Mouse (Mus musculus): ENCODE measurements at regions not wholly inside any gene's neighbourhood (a gene's known extent, or its start where the extent isn't known, plus 50 kb on each side); places are given as distances from the start of the nearest gene placed in this dataset.

DNA sequence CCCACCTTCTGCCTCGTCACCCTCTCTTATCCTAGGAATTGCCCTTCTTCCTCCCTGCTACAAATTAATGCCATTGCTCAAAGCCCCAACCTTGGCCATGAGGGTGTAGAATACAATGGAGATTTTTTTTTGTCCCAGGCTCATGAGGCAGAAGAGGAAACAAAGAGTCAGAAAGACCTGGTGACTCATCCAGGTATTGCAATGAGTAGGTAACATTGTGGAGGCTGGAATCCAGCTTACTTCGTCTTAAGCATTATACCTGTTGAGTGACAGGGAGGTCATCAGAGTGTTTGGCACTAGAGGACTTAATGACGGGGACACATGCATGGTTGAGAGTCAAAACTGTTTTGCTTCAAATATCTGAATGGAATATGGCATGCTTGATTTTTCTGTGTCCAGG is 355.9 kb upstream of the 3110018I06Rik start:
- no peak for ATAC-seq
- Histone ChIP-seq H3K27me3 (ENCODE audit: control insufficient read depth, insufficient read depth, low read depth, low read length) (no peaks in the 10 kb centered on the region), H3K4me2 (ENCODE audit: low read length) (no peak overlapping the region), H3K4me3 (ENCODE audit: low read depth, low read length) (no peak overlapping the region), H3K9me3 (replicated peaks; ENCODE audit: control insufficient read depth, low read length, poor library complexity, severe bottlenecking) (no peaks in the 10 kb centered on the region), H3K36me3 (ENCODE audit: control insufficient read depth, insufficient read depth, low read length) (no peaks in the 10 kb centered on the region), H3K9ac (ENCODE audit: low read depth, low read length) (no peak overlapping the region), H3K27ac (ENCODE audit: low read length) (no peak overlapping the region), H3K4me1 (ENCODE audit: control insufficient read depth, insufficient read depth, low read length) (peaks cover 8% of the 10 kb centered on the region; the same call in 1 of the 2 replicates)
- 85% methylated on average over 3 of the region's 3 CpGs for WGBS

DNA sequence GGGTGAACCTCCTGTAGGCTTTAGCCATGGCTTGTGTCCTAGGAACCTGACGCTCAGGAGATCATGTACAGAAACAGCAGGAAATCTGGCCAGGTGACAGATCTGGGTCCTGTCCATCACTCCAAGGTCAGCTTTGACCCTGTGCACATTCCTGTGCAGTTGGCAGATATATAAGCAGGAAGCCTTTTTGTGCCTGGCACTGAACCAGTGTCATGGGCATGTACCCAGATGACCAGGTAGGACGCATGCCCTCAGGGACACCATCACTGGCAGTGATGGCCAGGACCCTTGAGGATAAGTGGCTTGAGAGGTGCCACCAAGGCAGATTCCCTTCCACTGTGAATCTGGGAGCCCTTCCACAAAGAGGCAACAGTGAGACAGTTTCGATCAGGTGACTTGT is 354.1 kb upstream of the 3110018I06Rik start:
- Histone ChIP-seq H3K4me2 (ENCODE audit: low read length) (no peak overlapping the region), H3K4me1 (ENCODE audit: control insufficient read depth, insufficient read depth, low read length) (peaks cover 6% of the 10 kb centered on the region; the same call in 1 of the 2 replicates), H3K4me3 (ENCODE audit: low read depth, low read length) (no peak overlapping the region), H3K27me3 (ENCODE audit: control insufficient read depth, insufficient read depth, low read depth, low read length) (no peaks in the 10 kb centered on the region), H3K9ac (ENCODE audit: low read depth, low read length) (no peak overlapping the region), H3K9me3 (replicated peaks; ENCODE audit: control insufficient read depth, low read length, poor library complexity, severe bottlenecking) (no peaks in the 10 kb centered on the region), H3K27ac (ENCODE audit: low read length) (no peak overlapping the region), H3K36me3 (ENCODE audit: control insufficient read depth, insufficient read depth, low read length) (no peaks in the 10 kb centered on the region)
- no peak for ATAC-seq
- WGBS = 94% methylated on average over 3 of the region's 3 CpGs

DNA sequence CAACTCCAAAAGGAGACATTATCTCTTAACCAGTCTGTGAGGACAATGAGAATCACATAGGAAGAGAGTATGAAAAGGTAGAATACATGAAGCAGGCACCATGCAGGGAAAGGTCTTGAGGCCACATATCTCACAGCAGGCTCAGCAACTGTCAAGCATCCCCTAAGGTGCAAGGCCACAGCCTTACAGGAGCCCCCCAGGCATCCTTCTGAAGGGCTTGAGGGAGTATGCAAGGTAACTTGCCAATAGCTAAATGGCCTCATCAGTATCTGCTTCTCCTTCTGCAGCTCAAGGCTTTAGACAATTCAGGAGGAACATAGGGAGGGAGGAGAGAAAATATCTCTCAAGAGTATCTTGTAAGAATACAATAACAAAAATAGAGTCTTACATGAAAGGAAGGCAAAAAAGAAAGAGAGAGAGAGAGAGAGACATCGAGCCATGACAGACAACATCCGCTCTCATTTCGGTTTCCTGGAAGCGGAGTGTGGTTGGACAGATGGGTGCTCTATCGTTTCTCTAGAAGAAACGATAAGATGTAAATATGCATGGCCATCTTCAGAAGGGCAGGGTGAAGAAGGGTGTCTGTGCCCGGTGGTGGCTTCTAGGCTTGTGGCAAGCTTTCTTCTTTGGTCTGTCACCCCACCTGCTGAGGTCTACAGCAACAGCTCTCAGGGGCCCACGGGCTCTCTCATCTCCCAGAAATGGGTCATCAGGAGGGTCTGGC is 349.6 kb upstream of the 3110018I06Rik start:
- no peaks in the 10 kb centered on the region for H3K9me3 ChIP-seq (replicated peaks; ENCODE audit: control insufficient read depth, low read length, poor library complexity, severe bottlenecking)
- ATAC-seq = no peak
- H3K36me3 ChIP-seq (ENCODE audit: control insufficient read depth, insufficient read depth, low read length) = no peaks in the 10 kb centered on the region
- H3K4me3 ChIP-seq (ENCODE audit: low read depth, low read length) = no peak overlapping the region
- H3K4me2 ChIP-seq (ENCODE audit: low read length) = no peak overlapping the region
- 0 out of 2 replicates have a peak, but pooled peaks cover under 1% of the 10 kb centered on the region for H3K4me1 ChIP-seq (ENCODE audit: control insufficient read depth, insufficient read depth, low read length)
- H3K27me3 ChIP-seq (ENCODE audit: control insufficient read depth, insufficient read depth, low read depth, low read length) = no peaks in the 10 kb centered on the region
- WGBS = 96% methylated on average over 8 of the region's 8 CpGs
- H3K27ac ChIP-seq (ENCODE audit: low read length) = no peak overlapping the region
- H3K9ac ChIP-seq (ENCODE audit: low read depth, low read length) = no peak overlapping the region

DNA sequence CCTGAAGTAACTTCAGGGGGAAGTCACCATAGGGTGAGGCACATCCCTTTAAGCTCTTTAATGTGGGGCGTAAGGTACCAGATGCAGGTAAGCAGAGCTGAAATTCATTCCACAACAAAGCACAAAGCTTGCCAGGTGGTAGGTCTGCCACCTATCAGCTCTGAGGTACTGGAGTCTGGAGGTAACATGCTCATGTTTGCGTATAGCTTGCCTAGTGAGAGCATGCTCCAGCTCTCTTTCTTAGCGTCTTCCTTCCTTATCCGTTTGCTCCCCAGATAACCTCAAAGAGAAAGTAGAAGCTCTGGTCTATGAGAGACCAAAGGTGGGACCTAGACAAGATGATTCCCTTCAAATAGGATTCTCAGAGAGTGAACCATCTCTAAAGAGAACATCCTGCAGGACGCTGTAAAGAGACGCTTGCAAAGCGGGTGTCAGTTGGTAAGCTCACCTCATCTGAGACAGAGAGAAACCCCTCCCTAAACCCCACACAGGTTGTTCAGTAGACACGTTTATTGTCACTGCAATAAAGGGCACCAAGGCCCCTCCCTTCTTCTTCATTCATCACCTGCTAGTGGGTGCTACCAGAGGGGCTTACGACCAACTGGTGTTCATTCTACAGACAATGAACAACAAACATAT is 347.4 kb upstream of the 3110018I06Rik start:
- no peak overlapping the region for H3K4me3 ChIP-seq (ENCODE audit: low read depth, low read length)
- no peaks in the 10 kb centered on the region for H3K27me3 ChIP-seq (ENCODE audit: control insufficient read depth, insufficient read depth, low read depth, low read length)
- H3K27ac ChIP-seq (ENCODE audit: low read length) = no peak overlapping the region
- no peak overlapping the region for H3K4me2 ChIP-seq (ENCODE audit: low read length)
- no peaks in the 10 kb centered on the region for H3K4me1 ChIP-seq (ENCODE audit: control insufficient read depth, insufficient read depth, low read length)
- no peak for ATAC-seq
- WGBS = 93% methylated on average over 9 of the region's 9 CpGs
- no peaks in the 10 kb centered on the region for H3K36me3 ChIP-seq (ENCODE audit: control insufficient read depth, insufficient read depth, low read length)
- H3K9ac ChIP-seq (ENCODE audit: low read depth, low read length) = no peak overlapping the region
- no peaks in the 10 kb centered on the region for H3K9me3 ChIP-seq (replicated peaks; ENCODE audit: control insufficient read depth, low read length, poor library complexity, severe bottlenecking)

DNA sequence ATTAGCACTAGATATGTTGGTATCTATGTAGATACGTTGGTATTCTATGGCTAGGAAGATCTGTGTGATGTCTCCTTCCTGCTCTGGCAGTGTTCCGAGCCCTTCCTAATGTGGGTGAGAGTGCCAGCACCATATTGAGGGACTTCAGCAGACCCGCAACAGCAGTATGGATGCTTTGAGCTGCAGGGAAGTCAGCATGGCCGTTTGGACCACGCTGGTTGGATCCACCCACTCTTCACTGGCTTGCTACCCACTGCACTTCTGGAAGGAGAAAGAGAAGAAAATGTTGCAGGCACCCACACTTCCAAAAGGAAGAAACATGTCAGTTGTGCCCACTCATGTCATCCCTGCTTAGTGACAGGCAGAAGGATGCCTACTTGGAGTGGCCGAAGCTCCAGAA is 346.2 kb upstream of the 3110018I06Rik start:
- 96% methylated on average over 6 of the region's 6 CpGs for WGBS
- no peak overlapping the region for H3K27ac ChIP-seq (ENCODE audit: low read length)
- H3K4me1 ChIP-seq (ENCODE audit: control insufficient read depth, insufficient read depth, low read length) = no peaks in the 10 kb centered on the region
- no peak overlapping the region for H3K9ac ChIP-seq (ENCODE audit: low read depth, low read length)
- H3K9me3 ChIP-seq (replicated peaks; ENCODE audit: control insufficient read depth, low read length, poor library complexity, severe bottlenecking) = no peaks in the 10 kb centered on the region
- H3K27me3 ChIP-seq (ENCODE audit: control insufficient read depth, insufficient read depth, low read depth, low read length) = no peaks in the 10 kb centered on the region
- no peak overlapping the region for H3K4me2 ChIP-seq (ENCODE audit: low read length)
- ATAC-seq = no peak
- H3K36me3 ChIP-seq (ENCODE audit: control insufficient read depth, insufficient read depth, low read length) = no peaks in the 10 kb centered on the region
- H3K4me3 ChIP-seq (ENCODE audit: low read depth, low read length) = no peak overlapping the region

DNA sequence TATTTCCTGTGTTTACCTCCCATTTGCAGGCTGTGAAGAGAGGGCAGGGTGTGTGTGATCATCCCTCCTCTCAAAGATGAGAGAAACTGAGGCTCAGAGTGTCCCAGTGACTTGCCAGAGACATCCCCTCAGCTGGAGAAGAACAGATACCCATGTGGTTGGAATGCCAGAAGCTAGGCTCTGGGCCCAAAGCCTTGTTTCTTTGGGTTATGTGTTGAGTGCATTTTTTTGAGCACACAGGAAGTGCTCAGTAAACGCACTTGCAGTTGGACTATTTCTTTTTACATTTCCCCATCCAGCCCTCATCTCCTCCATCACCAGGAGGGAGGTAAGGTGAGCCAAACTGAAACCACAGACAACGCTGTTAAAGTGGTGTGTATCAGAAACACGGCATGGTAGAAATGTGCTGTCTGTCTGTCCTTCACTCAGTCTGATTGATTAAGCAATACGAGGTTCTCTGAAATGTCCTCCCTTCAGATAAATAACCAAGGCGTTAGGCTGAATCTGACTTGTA is 341.8 kb upstream of the 3110018I06Rik start:
- Histone ChIP-seq H3K9ac (ENCODE audit: low read depth, low read length) (no peak overlapping the region), H3K9me3 (replicated peaks; ENCODE audit: control insufficient read depth, low read length, poor library complexity, severe bottlenecking) (no peaks in the 10 kb centered on the region), H3K4me1 (ENCODE audit: control insufficient read depth, insufficient read depth, low read length) (no peaks in the 10 kb centered on the region), H3K27ac (ENCODE audit: low read length) (no peak overlapping the region), H3K4me3 (ENCODE audit: low read depth, low read length) (no peak overlapping the region), H3K36me3 (ENCODE audit: control insufficient read depth, insufficient read depth, low read length) (no peaks in the 10 kb centered on the region), H3K4me2 (ENCODE audit: low read length) (no peak overlapping the region), H3K27me3 (ENCODE audit: control insufficient read depth, insufficient read depth, low read depth, low read length) (no peaks in the 10 kb centered on the region)
- 92% methylated on average over 5 of the region's 5 CpGs for WGBS
- ATAC-seq = no peak

DNA sequence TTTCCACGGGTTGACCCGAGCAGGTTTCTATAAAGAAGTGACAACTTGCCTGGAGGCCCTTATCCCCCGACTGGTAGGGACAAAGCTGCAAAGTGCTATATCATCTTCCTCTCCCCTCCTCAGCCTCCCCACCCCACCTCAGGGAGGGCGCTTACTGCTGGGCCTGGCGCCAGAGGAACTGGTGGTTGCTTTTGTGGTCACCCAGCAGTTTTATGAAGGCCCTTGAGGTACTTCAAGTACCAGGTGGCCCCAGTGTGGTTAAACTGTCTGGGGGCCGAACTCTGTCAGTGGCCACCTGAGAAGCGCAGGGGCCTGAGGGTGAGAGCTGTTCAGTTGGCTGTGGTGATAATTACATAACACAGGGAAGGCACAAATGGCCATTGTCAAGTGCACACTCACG is 340.0 kb upstream of the 3110018I06Rik start:
- WGBS = 82% methylated on average over 8 of the region's 8 CpGs
- no peak for ATAC-seq
- Histone ChIP-seq H3K4me3 (ENCODE audit: low read depth, low read length) (no peak overlapping the region), H3K4me1 (ENCODE audit: control insufficient read depth, insufficient read depth, low read length) (no peaks in the 10 kb centered on the region), H3K27me3 (ENCODE audit: control insufficient read depth, insufficient read depth, low read depth, low read length) (no peaks in the 10 kb centered on the region), H3K9me3 (replicated peaks; ENCODE audit: control insufficient read depth, low read length, poor library complexity, severe bottlenecking) (no peaks in the 10 kb centered on the region), H3K9ac (ENCODE audit: low read depth, low read length) (no peak overlapping the region), H3K4me2 (ENCODE audit: low read length) (no peak overlapping the region), H3K36me3 (ENCODE audit: control insufficient read depth, insufficient read depth, low read length) (no peaks in the 10 kb centered on the region), H3K27ac (ENCODE audit: low read length) (no peak overlapping the region)

DNA sequence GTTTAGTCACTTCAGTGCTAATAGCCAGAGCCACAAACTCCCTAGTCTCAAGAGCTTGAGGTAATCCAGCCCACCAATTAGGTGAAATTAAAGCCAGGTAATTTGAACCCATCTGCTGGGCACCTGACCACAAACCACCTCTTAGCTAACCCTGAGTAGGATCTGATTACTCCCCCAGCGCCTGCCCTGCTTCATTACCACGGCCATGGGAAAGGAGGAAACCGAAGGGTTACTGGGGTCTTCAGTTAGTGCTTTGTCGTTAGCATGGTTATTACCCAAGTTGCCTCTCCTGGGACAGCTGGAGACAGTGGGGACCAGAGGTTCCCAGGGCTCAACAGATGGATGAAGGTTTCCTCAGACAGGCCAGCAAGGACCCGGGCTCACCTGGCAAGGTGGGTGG is 337.3 kb upstream of the 3110018I06Rik start:
- H3K9ac ChIP-seq (ENCODE audit: low read depth, low read length) = no peak overlapping the region
- no peak overlapping the region for H3K4me3 ChIP-seq (ENCODE audit: low read depth, low read length)
- H3K9me3 ChIP-seq (replicated peaks; ENCODE audit: control insufficient read depth, low read length, poor library complexity, severe bottlenecking) = no peaks in the 10 kb centered on the region
- no peaks in the 10 kb centered on the region for H3K36me3 ChIP-seq (ENCODE audit: control insufficient read depth, insufficient read depth, low read length)
- H3K4me1 ChIP-seq (ENCODE audit: control insufficient read depth, insufficient read depth, low read length) = no peaks in the 10 kb centered on the region
- no peak for ATAC-seq
- no peak overlapping the region for H3K4me2 ChIP-seq (ENCODE audit: low read length)
- no peak overlapping the region for H3K27ac ChIP-seq (ENCODE audit: low read length)
- no peaks in the 10 kb centered on the region for H3K27me3 ChIP-seq (ENCODE audit: control insufficient read depth, insufficient read depth, low read depth, low read length)
- WGBS = 89% methylated on average over 5 of the region's 5 CpGs

DNA sequence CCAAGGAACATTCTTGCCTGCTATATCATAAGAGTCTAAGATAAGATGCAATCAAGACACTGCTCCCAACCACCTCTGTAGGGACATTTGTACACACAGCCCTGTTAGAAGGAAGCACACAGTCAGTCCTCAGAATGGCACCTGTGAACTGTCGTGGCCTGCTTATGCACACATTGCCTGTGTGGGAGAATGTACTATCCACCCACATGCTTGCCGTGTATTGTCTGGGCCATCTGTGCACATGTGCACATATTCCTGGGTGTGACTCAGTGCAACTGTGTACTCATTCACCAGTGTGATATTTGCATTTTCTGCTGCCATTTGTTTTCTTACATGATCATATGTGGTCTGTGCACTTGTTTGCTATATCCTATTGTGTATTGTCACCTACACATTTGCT is 333.8 kb upstream of the 3110018I06Rik start:
- no peaks in the 10 kb centered on the region for H3K27me3 ChIP-seq (ENCODE audit: control insufficient read depth, insufficient read depth, low read depth, low read length)
- no peak for ATAC-seq

More for the DNA sequence above, 333.8 kb upstream of the 3110018I06Rik start:
- H3K9me3 ChIP-seq (replicated peaks; ENCODE audit: control insufficient read depth, low read length, poor library complexity, severe bottlenecking) = no peaks in the 10 kb centered on the region
- H3K4me1 ChIP-seq (ENCODE audit: control insufficient read depth, insufficient read depth, low read length) = no peaks in the 10 kb centered on the region
- no peak overlapping the region for H3K4me3 ChIP-seq (ENCODE audit: low read depth, low read length)
- 95% methylated on average over 2 of the region's 2 CpGs for WGBS
- no peaks in the 10 kb centered on the region for H3K36me3 ChIP-seq (ENCODE audit: control insufficient read depth, insufficient read depth, low read length)
- no peak overlapping the region for H3K9ac ChIP-seq (ENCODE audit: low read depth, low read length)
- H3K27ac ChIP-seq (ENCODE audit: low read length) = no peak overlapping the region
- H3K4me2 ChIP-seq (ENCODE audit: low read length) = no peak overlapping the region

All from midbrain, embryonic 16.5 days (tissue).